Mouse (Mus musculus): ENCODE measurements around the gene Cd200r1. TPM values are rescaled to one million over a fixed set of nuclear protein-coding genes. Genes with fewer than 3 reads are reported as not detected.
A peak's percentile ranks its signal among the peaks of the same experiment; 100 is the strongest.

Cd200r1 gene
- 0.29 and 0.41 TPM in 2 replicates for polyA plus RNA-seq (2014; fragmentation: Nextera tagmentation; extraction: Ambion mirVana)

GRCm38 (mm10) chr16:44765555-44766319 is at the start of gene Cd200r1:
Gene Cd200r1 (plus strand): TSS chr16:44765736.
- Histone ChIP-seq H3K27ac (ENCODE audit: low read depth, low read length) (no peak within 1 kb of the TSS), H3K27me3 (ENCODE audit: control insufficient read depth, insufficient read depth, low read length) (no peaks in the 10 kb centered on the region), H3K9ac (replicated peaks; ENCODE audit: low read depth, low read length) (no peak within 1 kb of the TSS), H3K36me3 (ENCODE audit: control insufficient read depth, insufficient read depth, low read length) (no peaks in the 10 kb centered on the region), H3K9me3 (ENCODE audit: control insufficient read depth, low read length) (no peaks in the 10 kb centered on the region), H3K4me3 (ENCODE audit: low read depth, low read length) (no peak within 1 kb of the TSS), H3K4me2 (ENCODE audit: low read depth, low read length) (no peak within 1 kb of the TSS), H3K4me1 (ENCODE audit: control insufficient read depth, insufficient read depth, low read length) (no peaks in the 10 kb centered on the region)
- WGBS, result 85% methylated on average over 22 of the region's 22 CpGs
- ATAC-seq (ENCODE audit: low read depth), result no peak

GRCm38 (mm10) chr16:44716305-44717140 is 49.0 kb upstream of the Cd200r1 start:
- no peaks in the 10 kb centered on the region for H3K36me3 ChIP-seq (ENCODE audit: control insufficient read depth, insufficient read depth, low read length)
- peak; percentile 72 for ATAC-seq (ENCODE audit: low read depth)
- H3K27me3 ChIP-seq (ENCODE audit: control insufficient read depth, insufficient read depth, low read length), result no peaks in the 10 kb centered on the region
- 36% methylated on average over 10 of the region's 10 CpGs for WGBS
- H3K9ac ChIP-seq (replicated peaks; ENCODE audit: low read depth, low read length), result no peak overlapping the region
- H3K4me1 ChIP-seq (ENCODE audit: control insufficient read depth, insufficient read depth, low read length), result no peaks in the 10 kb centered on the region
- no peak overlapping the region for H3K4me2 ChIP-seq (ENCODE audit: low read depth, low read length)
- no peak overlapping the region for H3K27ac ChIP-seq (ENCODE audit: low read depth, low read length)
- H3K9me3 ChIP-seq (ENCODE audit: control insufficient read depth, low read length), result no peaks in the 10 kb centered on the region
- H3K4me3 ChIP-seq (ENCODE audit: low read depth, low read length), result no peak overlapping the region

GRCm38 (mm10) chr16:44717141-44717634 is 48.3 kb upstream of the Cd200r1 start:
- Histone ChIP-seq H3K36me3 (ENCODE audit: control insufficient read depth, insufficient read depth, low read length) (no peaks in the 10 kb centered on the region), H3K27me3 (ENCODE audit: control insufficient read depth, insufficient read depth, low read length) (no peaks in the 10 kb centered on the region), H3K4me2 (ENCODE audit: low read depth, low read length) (no peak overlapping the region), H3K4me1 (ENCODE audit: control insufficient read depth, insufficient read depth, low read length) (no peaks in the 10 kb centered on the region), H3K9ac (replicated peaks; ENCODE audit: low read depth, low read length) (no peak overlapping the region), H3K9me3 (ENCODE audit: control insufficient read depth, low read length) (no peaks in the 10 kb centered on the region), H3K4me3 (ENCODE audit: low read depth, low read length) (no peak overlapping the region), H3K27ac (ENCODE audit: low read depth, low read length) (no peak overlapping the region)
- 80% methylated on average over 2 of the region's 2 CpGs for WGBS
- peak; percentile 67; the same call in 1 of the 2 replicates for ATAC-seq (ENCODE audit: low read depth)

GRCm38 (mm10) chr16:44717838-44718237 is 47.7 kb upstream of the Cd200r1 start:
- no peak overlapping the region for H3K4me2 ChIP-seq (ENCODE audit: low read depth, low read length)
- no peaks in the 10 kb centered on the region for H3K9me3 ChIP-seq (ENCODE audit: control insufficient read depth, low read length)
- WGBS, result 75% methylated on average over 2 of the region's 2 CpGs
- H3K27me3 ChIP-seq (ENCODE audit: control insufficient read depth, insufficient read depth, low read length), result no peaks in the 10 kb centered on the region
- no peaks in the 10 kb centered on the region for H3K4me1 ChIP-seq (ENCODE audit: control insufficient read depth, insufficient read depth, low read length)
- H3K4me3 ChIP-seq (ENCODE audit: low read depth, low read length), result no peak overlapping the region
- no peak overlapping the region for H3K9ac ChIP-seq (replicated peaks; ENCODE audit: low read depth, low read length)
- H3K27ac ChIP-seq (ENCODE audit: low read depth, low read length), result no peak overlapping the region
- no peak for ATAC-seq (ENCODE audit: low read depth)
- no peaks in the 10 kb centered on the region for H3K36me3 ChIP-seq (ENCODE audit: control insufficient read depth, insufficient read depth, low read length)

GRCm38 (mm10) chr16:44719349-44719748 is 46.2 kb upstream of the Cd200r1 start:
- Histone ChIP-seq H3K36me3 (ENCODE audit: control insufficient read depth, insufficient read depth, low read length) (no peaks in the 10 kb centered on the region), H3K27me3 (ENCODE audit: control insufficient read depth, insufficient read depth, low read length) (no peaks in the 10 kb centered on the region), H3K4me2 (ENCODE audit: low read depth, low read length) (no peak overlapping the region), H3K27ac (ENCODE audit: low read depth, low read length) (no peak overlapping the region), H3K4me3 (ENCODE audit: low read depth, low read length) (no peak overlapping the region), H3K9me3 (ENCODE audit: control insufficient read depth, low read length) (no peaks in the 10 kb centered on the region), H3K4me1 (ENCODE audit: control insufficient read depth, insufficient read depth, low read length) (peaks cover 4% of the 10 kb centered on the region; the same call in 1 of the 2 replicates), H3K9ac (replicated peaks; ENCODE audit: low read depth, low read length) (no peak overlapping the region)
- WGBS, result 86% methylated on average over 7 of the region's 7 CpGs
- no peak for ATAC-seq (ENCODE audit: low read depth)

- WGBS, result 74% methylated on average over 3 of the region's 3 CpGs
- ATAC-seq (ENCODE audit: low read depth), result no peak
- H3K4me3 ChIP-seq (ENCODE audit: low read depth, low read length), result no peak overlapping the region
Observed at GRCm38 (mm10) chr16:44720518-44720917, 45.0 kb upstream of the Cd200r1 start.

GRCm38 (mm10) chr16:44722666-44723065 is 42.9 kb upstream of the Cd200r1 start:
- H3K4me2 ChIP-seq (ENCODE audit: low read depth, low read length), result no peak overlapping the region
- H3K9me3 ChIP-seq (ENCODE audit: control insufficient read depth, low read length), result no peaks in the 10 kb centered on the region
- no peaks in the 10 kb centered on the region for H3K27me3 ChIP-seq (ENCODE audit: control insufficient read depth, insufficient read depth, low read length)
- no peak overlapping the region for H3K4me3 ChIP-seq (ENCODE audit: low read depth, low read length)
- no peak overlapping the region for H3K9ac ChIP-seq (replicated peaks; ENCODE audit: low read depth, low read length)
- WGBS, result 81% methylated on average over 2 of the region's 2 CpGs
- no peaks in the 10 kb centered on the region for H3K36me3 ChIP-seq (ENCODE audit: control insufficient read depth, insufficient read depth, low read length)
- no peak for ATAC-seq (ENCODE audit: low read depth)
- H3K27ac ChIP-seq (ENCODE audit: low read depth, low read length), result no peak overlapping the region
- H3K4me1 ChIP-seq (ENCODE audit: control insufficient read depth, insufficient read depth, low read length), result peaks cover 7% of the 10 kb centered on the region; the same call in 1 of the 2 replicates

More at GRCm38 (mm10) chr16:44720518-44720917, 45.0 kb upstream of the Cd200r1 start:
- Histone ChIP-seq H3K36me3 (ENCODE audit: control insufficient read depth, insufficient read depth, low read length) (no peaks in the 10 kb centered on the region), H3K4me2 (ENCODE audit: low read depth, low read length) (no peak overlapping the region), H3K27ac (ENCODE audit: low read depth, low read length) (no peak overlapping the region), H3K4me1 (ENCODE audit: control insufficient read depth, insufficient read depth, low read length) (peaks cover 7% of the 10 kb centered on the region; the same call in 1 of the 2 replicates), H3K9ac (replicated peaks; ENCODE audit: low read depth, low read length) (no peak overlapping the region), H3K9me3 (ENCODE audit: control insufficient read depth, low read length) (no peaks in the 10 kb centered on the region), H3K27me3 (ENCODE audit: control insufficient read depth, insufficient read depth, low read length) (no peaks in the 10 kb centered on the region)

GRCm38 (mm10) chr16:44724083-44724787 is 41.3 kb upstream of the Cd200r1 start, which contains the start of gene Nepro:
Gene Nepro (plus strand): TSS chr16:44724301.
- under 1% methylated on average over 64 of the region's 64 CpGs for WGBS
- Histone ChIP-seq H3K27ac (ENCODE audit: low read depth, low read length) (peak within 1 kb of the TSS; percentile 93), H3K4me3 (ENCODE audit: low read depth, low read length) (peak within 1 kb of the TSS; percentile 84), H3K27me3 (ENCODE audit: control insufficient read depth, insufficient read depth, low read length) (no peaks in the 10 kb centered on the region), H3K4me2 (ENCODE audit: low read depth, low read length) (peak within 1 kb of the TSS; percentile 55), H3K9me3 (ENCODE audit: control insufficient read depth, low read length) (no peaks in the 10 kb centered on the region), H3K9ac (replicated peaks; ENCODE audit: low read depth, low read length) (peak within 1 kb of the TSS; percentile 82), H3K4me1 (ENCODE audit: control insufficient read depth, insufficient read depth, low read length) (peaks cover 7% of the 10 kb centered on the region; the same call in 1 of the 2 replicates), H3K36me3 (ENCODE audit: control insufficient read depth, insufficient read depth, low read length) (no peaks in the 10 kb centered on the region)
- ATAC-seq (ENCODE audit: low read depth), result peak; percentile 98

Data from neural tube, embryonic 14.5 days (tissue).